Mouse (Mus musculus) midbrain, postnatal 0 days (tissue): ENCODE measurements around the gene Tap2. TPM values are rescaled to one million over a fixed set of nuclear protein-coding genes. Genes with fewer than 3 reads are reported as not detected.
A peak's percentile ranks its signal among the peaks of the same experiment; 100 is the strongest.

ENCODE experiments used
- ATAC-seq: fragments of 200-750 bp; cut with Nextera tagmentation; 2 replicates; pipeline ENCODE4 v1.8.0; 2017; ENCODE audit warnings: moderate number of reproducible peaks, mild to moderate bottlenecking, moderate TSS enrichment, moderate library complexity; ENCODE audit not compliant: low FRiP score
- DNase-seq: peaks from one replicate; pipeline ENCODE4 v3.0.0-alpha.2; 2015; ENCODE audit warnings: low spot score
- H3K27ac ChIP-seq: fragments of 300-500 bp; sonication (generic); 2 replicates; pipeline ENCODE4 v1.5.1; 2014; ENCODE audit warnings: low read depth, mild to moderate bottlenecking, low read length, mixed read lengths
- H3K27me3 ChIP-seq: fragments of 300-500 bp; sonication (generic); 2 replicates; pipeline ENCODE4 v1.6.1; 2014; ENCODE audit warnings: low read length, control low read depth, mixed read lengths; ENCODE audit not compliant: insufficient read depth
- H3K36me3 ChIP-seq: fragments of 300-500 bp; sonication (generic); 2 replicates; pipeline ENCODE4 v1.6.1; 2014; ENCODE audit warnings: low read length, control low read depth, mixed read lengths; ENCODE audit not compliant: insufficient read depth
- H3K4me1 ChIP-seq: fragments of 300-500 bp; sonication (generic); 2 replicates; pipeline ENCODE4 v1.6.1; 2014; ENCODE audit warnings: mild to moderate bottlenecking, control low read depth, antibody characterized with exemption, low read length, mixed read lengths; ENCODE audit not compliant: insufficient read depth
- H3K4me2 ChIP-seq: fragments of 300-500 bp; sonication (generic); 2 replicates; pipeline ENCODE4 v1.6.1; 2014; ENCODE audit warnings: low read depth, mild to moderate bottlenecking, low read length, mixed read lengths; ENCODE audit not compliant: poor library complexity, severe bottlenecking
- H3K4me3 ChIP-seq: fragments of 300-500 bp; sonication (generic); 2 replicates; pipeline ENCODE4 v1.5.1; 2014; ENCODE audit warnings: low read depth, mild to moderate bottlenecking, low read length, moderate library complexity
- H3K9ac ChIP-seq: fragments of 300-500 bp; sonication (generic); replicated peaks from 2 replicates; pipeline ENCODE4 v1.6.1; 2014; ENCODE audit warnings: mild to moderate bottlenecking, low read length, moderate library complexity, mixed read lengths; ENCODE audit not compliant: poor library complexity, severe bottlenecking
- H3K9me3 ChIP-seq: fragments of 300-500 bp; sonication (generic); 2 replicates; pipeline ENCODE4 v1.6.1; 2016; ENCODE audit warnings: low read length, control low read depth
- CTCF ChIP-seq: IDR thresholded peaks from 2 replicates; pipeline ENCODE4 v1.5.1; 2016; ENCODE audit warnings: antibody characterized with exemption, mild to moderate bottlenecking
- WGBS: fragments of 180-500 bp; shearing (Covaris S2); extraction: QIAGEN DNeasy Blood & Tissue Kit; methylation state at CpG from one replicate; pipeline ENCODE4 v1.1.7; 2014; 5-methylcytosine and 5-hydroxymethylcytosine counted together
- polyA plus RNA-seq: library from polyadenylated mRNA; unstranded; fragments of >200 nt; fragmentation: Nextera tagmentation; extraction: Ambion mirVana; gene quantifications from 2 replicates; pipeline ENCODE4 v1.2.1, GENCODE M21; 2015
- total RNA-seq: library from RNA; depleted of rRNA; stranded (reverse); fragments of >200 nt; gene quantifications from 2 replicates; pipeline ENCODE4 v1.2.3, GENCODE M21; 2014

The Tap2 gene
- total and polyA plus RNA-seq, 2 experiments from 2014 or later = 2.0 to 4.2 TPM

DNA sequence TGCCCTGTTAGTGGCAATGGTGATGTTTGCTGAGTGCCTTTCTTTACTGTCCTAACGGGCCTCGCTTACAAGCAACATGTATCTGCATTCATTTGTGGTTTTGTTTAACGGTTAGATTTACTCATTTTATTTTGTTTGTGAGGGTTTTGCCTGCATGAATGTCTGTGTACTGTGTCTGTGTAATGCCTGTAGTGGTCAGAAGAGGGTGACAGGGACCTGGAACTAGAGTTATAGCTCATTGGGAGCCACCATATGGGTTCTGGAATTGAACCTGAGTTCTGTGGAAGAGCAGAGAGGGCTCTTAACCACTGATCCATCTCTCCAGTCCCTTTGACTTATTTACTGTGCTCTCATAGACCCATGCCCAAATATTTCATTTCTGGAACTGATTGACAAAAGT, 43.7 kb downstream of the Tap2 start:
- H3K9ac ChIP-seq = no peak overlapping the region
- H3K9me3 ChIP-seq = peaks cover under 1% of the 10 kb centered on the region; the same call in 1 of the 2 replicates
- no peak overlapping the region for H3K4me2 ChIP-seq
- no peak for ATAC-seq
- H3K4me1 ChIP-seq = no peaks in the 10 kb centered on the region
- no peaks in the 10 kb centered on the region for H3K27me3 ChIP-seq
- H3K27ac ChIP-seq = no peak overlapping the region
- 86% methylated on average over 3 of the region's 3 CpGs for WGBS
- H3K4me3 ChIP-seq = no peak overlapping the region
- TF ChIP-seq CTCF = peak; percentile 70
- no peaks in the 10 kb centered on the region for H3K36me3 ChIP-seq
- peak; percentile 45 for DNase-seq

DNA sequence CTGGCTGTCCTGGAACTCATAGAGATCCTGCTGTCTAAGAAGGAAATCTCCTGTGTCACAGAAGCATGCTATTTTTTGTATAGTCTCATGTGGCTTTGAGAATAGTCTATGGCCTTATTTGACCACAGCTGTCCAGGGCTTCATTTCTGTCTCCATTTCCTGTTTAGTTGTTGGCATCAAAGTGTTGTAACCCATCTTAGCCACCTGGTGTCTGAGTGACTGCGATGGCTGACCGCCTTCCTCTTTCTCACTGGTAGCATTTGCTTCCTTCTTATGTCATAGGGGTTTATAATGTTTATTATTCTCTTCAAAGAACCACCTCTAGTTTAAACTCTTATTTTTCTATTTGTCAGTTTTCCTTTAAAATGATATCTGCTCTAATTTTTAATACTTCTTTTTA, 45.4 kb downstream of the Tap2 start:
- WGBS = 63% methylated on average over 2 of the region's 2 CpGs
- no peak overlapping the region for H3K9ac ChIP-seq
- H3K9me3 ChIP-seq = no peaks in the 10 kb centered on the region
- H3K36me3 ChIP-seq = no peaks in the 10 kb centered on the region
- H3K4me3 ChIP-seq = no peak overlapping the region
- DNase-seq = no peak
- H3K27me3 ChIP-seq = no peaks in the 10 kb centered on the region
- no peak overlapping the region for H3K4me2 ChIP-seq
- H3K4me1 ChIP-seq = no peaks in the 10 kb centered on the region
- ATAC-seq = no peak
- H3K27ac ChIP-seq = no peak overlapping the region
- TF ChIP-seq CTCF = peak; percentile 14; the same call in 1 of the 2 replicates

DNA sequence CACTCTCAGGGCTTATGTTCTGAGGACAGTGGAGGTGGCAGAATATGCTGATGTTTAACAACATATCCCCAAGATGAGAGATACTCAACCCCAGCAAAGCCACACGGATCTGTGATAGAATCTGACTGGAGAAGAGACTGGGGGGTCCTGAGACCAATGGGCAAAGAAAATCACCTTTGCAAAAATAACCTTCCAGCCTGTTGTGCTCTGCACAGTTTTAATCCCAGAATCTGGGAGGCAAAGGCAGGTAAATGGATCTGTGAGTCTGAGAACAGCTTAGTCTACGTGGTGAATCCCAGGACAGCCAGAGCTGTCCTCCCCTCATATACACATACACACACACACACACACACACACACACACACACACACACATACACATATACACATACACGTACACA, 46.0 kb downstream of the Tap2 start:
- no peak overlapping the region for H3K27ac ChIP-seq
- ATAC-seq (no peak), DNase-seq (no peak)
- no peaks in the 10 kb centered on the region for H3K27me3 ChIP-seq
- no peak overlapping the region for H3K9ac ChIP-seq
- no peak overlapping the region for H3K4me3 ChIP-seq
- H3K4me1 ChIP-seq = no peaks in the 10 kb centered on the region
- WGBS = 54% methylated on average over 3 of the region's 3 CpGs
- no peak overlapping the region for H3K4me2 ChIP-seq
- no peak for TF ChIP-seq CTCF
- H3K9me3 ChIP-seq = no peaks in the 10 kb centered on the region
- no peaks in the 10 kb centered on the region for H3K36me3 ChIP-seq

DNA sequence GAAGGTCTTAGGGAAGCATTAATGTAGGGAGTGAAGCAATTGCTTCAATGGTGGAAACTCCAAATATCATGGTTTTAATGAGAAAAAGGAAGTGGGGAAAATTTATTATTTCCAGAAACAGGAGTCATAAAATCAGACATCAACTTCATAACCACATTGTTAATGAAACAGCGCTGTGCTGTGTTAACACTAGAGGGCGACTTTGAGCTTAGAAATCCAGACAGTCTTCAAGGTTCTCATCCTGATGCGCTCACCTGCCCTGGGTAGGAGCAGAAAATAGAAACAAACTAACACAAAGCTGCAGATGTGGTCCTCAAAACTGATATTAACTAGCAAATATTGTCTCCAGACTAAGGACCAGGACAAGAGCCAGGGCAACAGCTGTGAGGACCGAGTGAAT, 46.6 kb downstream of the Tap2 start:
- no peak overlapping the region for H3K27ac ChIP-seq
- no peak overlapping the region for H3K4me3 ChIP-seq
- DNase-seq (peak; percentile 86), ATAC-seq (no peak)
- 17% methylated on average over 4 of the region's 4 CpGs for WGBS
- H3K9me3 ChIP-seq = no peaks in the 10 kb centered on the region
- no peak overlapping the region for H3K4me2 ChIP-seq
- H3K27me3 ChIP-seq = no peaks in the 10 kb centered on the region
- H3K9ac ChIP-seq = no peak overlapping the region
- H3K4me1 ChIP-seq = no peaks in the 10 kb centered on the region
- TF ChIP-seq CTCF = peak; percentile 89
- no peaks in the 10 kb centered on the region for H3K36me3 ChIP-seq

DNA sequence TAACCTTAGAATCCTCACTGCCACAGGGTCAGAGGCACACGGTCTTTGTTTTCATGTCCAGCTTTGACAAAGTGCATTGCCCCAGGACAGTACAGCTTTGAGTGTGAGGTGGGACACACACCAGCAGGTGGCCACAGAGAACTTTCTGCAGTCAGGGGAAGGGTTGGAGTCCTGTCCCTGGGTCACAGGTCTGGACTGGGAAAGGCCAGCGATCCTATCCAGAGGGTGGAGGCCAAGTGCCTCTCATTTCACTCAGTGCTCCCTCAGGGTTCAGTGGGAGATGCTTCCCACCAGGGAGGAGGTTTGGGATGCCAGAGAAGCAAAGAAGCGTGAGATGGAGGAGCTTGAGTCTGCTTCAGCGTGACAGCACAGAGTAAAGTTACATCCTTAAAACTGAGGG, 48.3 kb downstream of the Tap2 start:
- ATAC-seq = no peak
- Histone ChIP-seq H3K4me2 (no peak overlapping the region), H3K36me3 (no peaks in the 10 kb centered on the region), H3K4me1 (no peaks in the 10 kb centered on the region), H3K27ac (no peak overlapping the region), H3K9ac (no peak overlapping the region), H3K27me3 (no peaks in the 10 kb centered on the region), H3K9me3 (no peaks in the 10 kb centered on the region), H3K4me3 (no peak overlapping the region)
- no peak for DNase-seq
- peak; percentile 42 for TF ChIP-seq CTCF
- WGBS = 57% methylated on average over 4 of the region's 4 CpGs

DNA sequence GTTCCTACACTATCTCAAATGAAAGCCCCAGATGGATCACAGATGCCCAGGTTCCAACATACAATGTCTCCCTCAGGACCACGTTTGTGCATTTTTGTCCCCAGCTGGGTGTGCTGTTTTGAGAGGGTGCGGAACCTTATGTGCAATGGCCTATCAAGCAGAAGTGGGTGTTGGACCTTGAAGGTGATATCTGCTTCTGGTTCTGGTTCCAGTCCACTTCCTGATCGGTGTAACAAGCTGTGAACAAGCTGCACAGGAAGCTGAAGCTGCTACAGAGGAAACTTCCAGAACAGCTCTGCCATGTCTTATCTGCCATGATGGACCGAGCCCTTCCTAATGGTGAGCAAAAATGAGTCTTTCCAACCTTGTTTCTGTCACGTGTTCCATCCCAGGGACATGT, 53.2 kb downstream of the Tap2 start:
- no peak for TF ChIP-seq CTCF
- Histone ChIP-seq H3K4me1 (no peaks in the 10 kb centered on the region), H3K4me3 (no peak overlapping the region), H3K9me3 (no peaks in the 10 kb centered on the region), H3K27ac (no peak overlapping the region), H3K27me3 (no peaks in the 10 kb centered on the region), H3K4me2 (no peak overlapping the region), H3K9ac (no peak overlapping the region), H3K36me3 (no peaks in the 10 kb centered on the region)
- no peak for ATAC-seq
- WGBS = 84% methylated on average over 5 of the region's 5 CpGs
- DNase-seq = no peak
